Mouse (Mus musculus): ENCODE measurements around the gene Dlx6. TPM values are rescaled to one million over a fixed set of nuclear protein-coding genes. Genes with fewer than 3 reads are reported as not detected.

Gene Dlx6
- polyA plus RNA-seq (2012) = not detected in 2 replicates

GRCm38 (mm10) chr6:6863160-6863870 is at the start of gene Dlx6:
Gene Dlx6, plus strand, starts transcription at chr6:6863334.
- no peak for TF ChIP-seq GATA1 (IDR thresholded peaks at IDR 0.05; ENCODE audit: low read length)

- TF ChIP-seq GATA1 (IDR thresholded peaks at IDR 0.05; ENCODE audit: low read length) = no peak
These were observed 46.3 kb upstream of the Dlx6 start for GRCm38 (mm10) chr6:6816821-6817220.

GRCm38 (mm10) chr6:6818036-6818788 is 44.9 kb upstream of the Dlx6 start:
- TF ChIP-seq GATA1 (IDR thresholded peaks at IDR 0.05; ENCODE audit: low read length) = no peak

- TF ChIP-seq GATA1 (IDR thresholded peaks at IDR 0.05; ENCODE audit: low read length) = no peak
These were observed 44.0 kb upstream of the Dlx6 start for GRCm38 (mm10) chr6:6819134-6819533.

GRCm38 (mm10) chr6:6825313-6825712 is 37.8 kb upstream of the Dlx6 start:
- TF ChIP-seq GATA1 (IDR thresholded peaks at IDR 0.05; ENCODE audit: low read length) = no peak

- no peak for TF ChIP-seq GATA1 (IDR thresholded peaks at IDR 0.05; ENCODE audit: low read length)
These were observed 36.3 kb upstream of the Dlx6 start for GRCm38 (mm10) chr6:6826861-6827260.

- TF ChIP-seq GATA1 (IDR thresholded peaks at IDR 0.05; ENCODE audit: low read length) = no peak
These were observed 32.7 kb upstream of the Dlx6 start for GRCm38 (mm10) chr6:6830446-6830845.

GRCm38 (mm10) chr6:6833301-6833700 is 29.8 kb upstream of the Dlx6 start:
- no peak for TF ChIP-seq GATA1 (IDR thresholded peaks at IDR 0.05; ENCODE audit: low read length)

GRCm38 (mm10) chr6:6848541-6848940 is 14.6 kb upstream of the Dlx6 start:
- TF ChIP-seq GATA1 (IDR thresholded peaks at IDR 0.05; ENCODE audit: low read length) = no peak

- TF ChIP-seq GATA1 (IDR thresholded peaks at IDR 0.05; ENCODE audit: low read length) = no peak
These were observed 13.4 kb upstream of the Dlx6 start for GRCm38 (mm10) chr6:6849744-6850143.

- no peak for TF ChIP-seq GATA1 (IDR thresholded peaks at IDR 0.05; ENCODE audit: low read length)
These were observed 12.6 kb upstream of the Dlx6 start for GRCm38 (mm10) chr6:6850324-6851060.

GRCm38 (mm10) chr6:6851166-6851565 is 12.0 kb upstream of the Dlx6 start:
- TF ChIP-seq GATA1 (IDR thresholded peaks at IDR 0.05; ENCODE audit: low read length) = no peak

GRCm38 (mm10) chr6:6852944-6853343 is 10.2 kb upstream of the Dlx6 start:
- TF ChIP-seq GATA1 (IDR thresholded peaks at IDR 0.05; ENCODE audit: low read length) = no peak

GRCm38 (mm10) chr6:6854176-6854575 is 9.0 kb upstream of the Dlx6 start:
- no peak for TF ChIP-seq GATA1 (IDR thresholded peaks at IDR 0.05; ENCODE audit: low read length)

- TF ChIP-seq GATA1 (IDR thresholded peaks at IDR 0.05; ENCODE audit: low read length) = no peak
These were observed 8.0 kb upstream of the Dlx6 start for GRCm38 (mm10) chr6:6854902-6855745.

All from G1E-ER4 (cell line).